Mouse (Mus musculus): Measurements from ENCODE around the gene Hmga1.

DNA sequence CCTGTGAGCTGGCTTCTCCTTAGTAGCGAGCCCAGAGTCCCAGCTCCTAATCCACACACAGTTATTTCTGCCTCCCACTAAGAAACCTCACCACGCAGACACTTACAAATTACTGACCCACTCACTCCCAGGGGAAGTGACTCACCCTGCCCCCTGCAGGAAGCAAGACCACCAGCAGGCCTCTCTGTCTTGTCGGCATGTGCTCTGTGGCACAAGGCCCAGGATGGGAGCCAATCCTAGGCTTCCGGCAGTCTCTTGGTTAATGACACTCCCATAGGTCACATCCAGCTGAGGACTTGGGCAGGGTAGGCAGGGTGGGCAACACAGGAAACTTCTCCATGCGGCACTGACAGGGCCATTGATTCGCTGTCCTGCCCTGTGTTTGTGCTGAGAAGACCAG is 21.2 kb downstream of the Hmga1 start:
- no peak for TF ChIP-seq POLR2A (IDR thresholded peaks at IDR 0.05; ENCODE audit: borderline replicate concordance, extremely low read depth, low read depth, low read length)
- 0 out of 2 replicates have a peak, but pooled peaks have one; percentile 6 for TF ChIP-seq CTCF (IDR thresholded peaks at IDR 0.05; ENCODE audit: insufficient read depth, low read length)
